ENCODE assay signal across 7 mouse cellular contexts in the genomic region with DNA sequence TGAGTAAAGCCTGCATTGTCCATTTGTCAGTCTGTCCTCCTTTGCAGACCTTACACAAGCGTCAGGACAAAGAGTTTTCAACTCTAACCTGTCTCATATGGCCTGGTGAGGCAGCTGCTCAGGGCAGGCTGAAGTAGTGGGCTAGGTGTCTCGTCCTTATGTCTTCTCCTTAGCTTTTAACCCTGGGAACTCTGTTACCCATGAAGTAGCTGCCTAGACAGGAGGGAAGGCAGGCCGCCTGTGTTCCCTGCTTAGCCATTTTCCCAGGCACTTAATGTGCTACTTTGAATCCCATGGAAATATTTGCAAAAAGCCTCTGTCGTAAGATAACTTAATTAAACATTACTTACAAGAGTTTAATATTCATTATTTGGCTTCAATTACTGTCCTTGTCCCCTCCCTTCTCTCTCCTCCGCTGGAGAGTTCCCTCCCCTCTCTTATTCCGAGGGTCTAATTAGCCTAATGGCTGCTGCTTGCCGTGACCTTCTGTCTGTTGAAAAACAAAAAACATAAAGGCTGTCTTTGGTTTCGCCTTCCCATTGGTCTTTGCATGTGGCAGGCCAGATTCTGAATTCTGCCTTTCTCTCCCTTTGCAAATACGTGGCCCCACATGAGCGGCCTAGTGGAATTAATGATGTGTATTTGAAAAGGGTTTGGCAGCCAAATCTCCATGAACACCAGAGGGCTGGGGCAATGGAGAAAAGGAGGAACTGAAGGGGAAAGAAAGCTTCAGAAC.
DNase-seq lines count a peak whose midpoint lies in the region; ATAC-seq lines count a peak whose summit lies in the region.

No protein-coding gene starts in this region.

- peak overlapping the region; percentile 57 for H3K27ac ChIP-seq in lung, embryonic 16.5 days (ENCODE audit: low read length)
- H3K27ac ChIP-seq in forebrain, embryonic 11.5 days (ENCODE audit: low read depth, low read length): no peak overlapping the region
- no peak overlapping the region for H3K27ac ChIP-seq in neural tube, embryonic 15.5 days (replicated peaks)

- ATAC-seq in lung, embryonic 16.5 days (ENCODE audit: low read depth): peak; percentile 59; the same call in 1 of the 2 replicates
- ATAC-seq in forebrain, embryonic 11.5 days (replicated peaks; ENCODE audit: low FRiP score): peak; percentile 91
- peak; percentile 79; the same call in 1 of the 2 replicates for ATAC-seq in neural tube, embryonic 15.5 days (ENCODE audit: low FRiP score)
- ATAC-seq in megakaryocyte, adult 5-6 weeks (ENCODE audit: poor library complexity, severe bottlenecking): no peak

- H3K9me3 ChIP-seq in lung, embryonic 16.5 days (ENCODE audit: control insufficient read depth, low read length): no peaks in the 10 kb centered on the region
- no peaks in the 10 kb centered on the region for H3K9me3 ChIP-seq in forebrain, embryonic 11.5 days (ENCODE audit: control insufficient read depth, low read length)
- H3K9me3 ChIP-seq in neural tube, embryonic 15.5 days (replicated peaks): no peaks in the 10 kb centered on the region

- WGBS in lung, embryonic 16.5 days: 40% methylated on average over 10 of the region's 10 CpGs
- 11% methylated on average over 10 of the region's 10 CpGs for WGBS in forebrain, embryonic 11.5 days
- 19% methylated on average over 10 of the region's 10 CpGs for WGBS in neural tube, embryonic 15.5 days

- H3K4me2 ChIP-seq in lung, embryonic 16.5 days (ENCODE audit: low read depth, low read length): no peak overlapping the region
- peak overlapping the region; percentile 29; the same call in 1 of the 2 replicates for H3K4me2 ChIP-seq in forebrain, embryonic 11.5 days (ENCODE audit: low read depth, low read length, severe bottlenecking)
- no peak overlapping the region for H3K4me2 ChIP-seq in neural tube, embryonic 15.5 days

- H3K9ac ChIP-seq in lung, embryonic 16.5 days (ENCODE audit: low read length): no peak overlapping the region
- H3K9ac ChIP-seq in forebrain, embryonic 11.5 days (ENCODE audit: low read length): no peak overlapping the region
- H3K9ac ChIP-seq in neural tube, embryonic 15.5 days (replicated peaks): no peak overlapping the region

- DNase-seq in lung, postnatal 14 days: no peak
- peak; percentile 79 for DNase-seq in forebrain, embryonic 11.5 days (ENCODE audit: low spot score)
- DNase-seq in layer of hippocampus, adult 9-10 months (ENCODE audit: low spot score): peak; percentile 9
- no peak for DNase-seq in ovary, postnatal 36 days (ENCODE audit: low spot score)

- H3K4me1 ChIP-seq in lung, embryonic 16.5 days (replicated peaks; ENCODE audit: control insufficient read depth, insufficient read depth, low read length): no peaks in the 10 kb centered on the region; the same call in 1 of the 2 replicates
- H3K4me1 ChIP-seq in forebrain, embryonic 11.5 days (replicated peaks; ENCODE audit: control insufficient read depth, insufficient read depth, low read length): peaks cover 13% of the 10 kb centered on the region
- peaks cover 17% of the 10 kb centered on the region; the same call in 1 of the 2 replicates for H3K4me1 ChIP-seq in neural tube, embryonic 15.5 days

- no peaks in the 10 kb centered on the region for H3K27me3 ChIP-seq in lung, embryonic 16.5 days (ENCODE audit: control insufficient read depth, insufficient read depth, low read depth, low read length)
- peaks cover 5% of the 10 kb centered on the region for H3K27me3 ChIP-seq in forebrain, embryonic 11.5 days (ENCODE audit: control insufficient read depth, insufficient read depth, low read length)
- no peaks in the 10 kb centered on the region for H3K27me3 ChIP-seq in neural tube, embryonic 15.5 days (replicated peaks)

- no peak overlapping the region for H3K4me3 ChIP-seq in lung, embryonic 16.5 days (ENCODE audit: low read length)
- H3K4me3 ChIP-seq in forebrain, embryonic 11.5 days (ENCODE audit: low read depth, low read length): no peak overlapping the region
- no peak overlapping the region for H3K4me3 ChIP-seq in neural tube, embryonic 15.5 days (replicated peaks)

- no peaks in the 10 kb centered on the region for H3K36me3 ChIP-seq in lung, embryonic 16.5 days (ENCODE audit: control insufficient read depth, insufficient read depth, low read length)
- no peaks in the 10 kb centered on the region for H3K36me3 ChIP-seq in forebrain, embryonic 11.5 days (ENCODE audit: control insufficient read depth, insufficient read depth, low read length)
- no peaks in the 10 kb centered on the region for H3K36me3 ChIP-seq in neural tube, embryonic 15.5 days

Comparison
In these comparisons a context has a peak if more than half of its experiments do, and no peak if none do; other contexts are left out.
1. DNase-seq: peak in forebrain, embryonic 11.5 days (single experiment) and layer of hippocampus, adult 9-10 months (single experiment); none in lung, postnatal 14 days (single experiment) and ovary, postnatal 36 days (single experiment).